Mouse (Mus musculus): ENCODE results near the gene Arhgef2. TPM values are rescaled to one million over a fixed set of nuclear protein-coding genes. Genes with fewer than 3 reads are reported as not detected.

Gene Arhgef2
- total RNA-seq (2023): 100 to 1,000 TPM; 325 to 357 TPM

DNA sequence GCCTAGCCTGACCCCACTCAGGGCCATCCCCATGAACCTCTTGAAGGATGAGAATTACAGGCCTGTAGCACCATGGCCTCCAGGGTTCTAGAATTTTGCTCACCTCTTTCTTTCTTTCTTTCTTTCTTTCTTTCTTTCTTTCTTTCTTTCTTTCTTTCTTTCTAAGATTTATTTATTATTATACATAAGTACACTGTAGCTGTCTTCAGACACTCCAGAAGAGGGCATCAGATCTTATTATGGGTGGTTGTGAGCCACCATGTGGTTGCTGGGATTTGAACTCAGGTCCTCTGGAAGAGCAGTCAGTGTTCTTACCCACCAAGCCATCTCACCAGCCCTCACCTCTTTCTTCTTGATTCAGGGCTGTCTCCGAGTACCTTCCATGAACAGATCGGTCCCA, at the start of gene Arhgef2:
Gene Arhgef2 (plus strand): TSS at position 301 of the 400 bp plus-strand sequence.

DNA sequence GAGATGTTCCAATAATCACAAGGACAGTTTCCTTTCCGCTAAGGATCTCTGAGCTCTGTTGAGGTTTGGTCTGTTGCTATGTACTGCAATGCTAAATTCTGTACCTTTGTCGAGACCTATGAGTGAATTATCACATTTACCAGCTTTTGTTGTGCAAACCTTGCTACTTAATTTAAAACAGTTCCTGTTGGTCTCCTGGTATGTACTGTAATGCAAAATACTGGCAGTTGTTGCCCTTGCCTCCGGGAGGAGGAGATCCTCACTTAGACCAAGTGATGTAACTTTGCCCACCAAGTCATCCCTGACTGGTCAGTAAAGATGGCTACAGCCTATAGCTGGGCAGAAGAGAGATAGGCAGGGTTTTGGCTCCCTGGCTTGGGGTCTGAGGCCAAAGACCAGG, 30.2 kb upstream of the Arhgef2 start, which contains the start of gene Ssr2:
Gene Ssr2 (plus strand): TSS at position 337 of the 400 bp plus-strand sequence.

DNA sequence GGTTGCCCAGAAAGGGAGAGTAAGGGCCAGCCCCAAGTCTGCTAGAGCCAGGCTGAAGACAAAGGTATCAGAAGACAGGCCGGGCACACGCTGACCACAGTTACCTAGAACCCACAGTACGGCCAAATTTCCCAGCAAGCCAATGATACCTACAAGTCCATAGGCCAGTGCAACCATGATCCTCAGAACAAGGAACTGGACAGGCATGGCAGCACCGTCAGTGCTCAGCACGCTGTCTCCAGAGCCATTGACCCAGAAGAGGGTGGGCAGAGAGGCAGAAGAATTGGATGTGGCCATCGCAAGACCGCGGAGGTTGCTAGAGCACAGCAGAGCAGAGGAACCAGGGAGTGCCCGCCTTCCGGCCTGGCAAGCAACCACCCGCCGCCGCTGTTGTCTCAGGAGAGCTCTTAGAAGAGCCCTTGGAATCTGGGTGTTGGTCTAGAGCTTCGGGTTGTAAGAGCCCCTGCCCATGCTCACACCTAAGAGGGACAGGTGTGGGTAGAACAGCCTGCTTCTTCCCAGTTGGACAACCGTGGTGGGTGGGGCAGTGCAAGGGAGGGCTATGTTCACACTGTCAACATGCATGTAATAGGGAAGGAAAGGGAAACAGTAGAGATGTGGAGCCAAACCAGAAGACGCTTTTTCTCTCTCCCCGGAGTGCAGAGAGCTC, 47.2 kb downstream of the Arhgef2 start, which contains the start of gene Rxfp4:
Gene Rxfp4 (minus strand): TSS at position 297 of the 670 bp plus-strand sequence.

DNA sequence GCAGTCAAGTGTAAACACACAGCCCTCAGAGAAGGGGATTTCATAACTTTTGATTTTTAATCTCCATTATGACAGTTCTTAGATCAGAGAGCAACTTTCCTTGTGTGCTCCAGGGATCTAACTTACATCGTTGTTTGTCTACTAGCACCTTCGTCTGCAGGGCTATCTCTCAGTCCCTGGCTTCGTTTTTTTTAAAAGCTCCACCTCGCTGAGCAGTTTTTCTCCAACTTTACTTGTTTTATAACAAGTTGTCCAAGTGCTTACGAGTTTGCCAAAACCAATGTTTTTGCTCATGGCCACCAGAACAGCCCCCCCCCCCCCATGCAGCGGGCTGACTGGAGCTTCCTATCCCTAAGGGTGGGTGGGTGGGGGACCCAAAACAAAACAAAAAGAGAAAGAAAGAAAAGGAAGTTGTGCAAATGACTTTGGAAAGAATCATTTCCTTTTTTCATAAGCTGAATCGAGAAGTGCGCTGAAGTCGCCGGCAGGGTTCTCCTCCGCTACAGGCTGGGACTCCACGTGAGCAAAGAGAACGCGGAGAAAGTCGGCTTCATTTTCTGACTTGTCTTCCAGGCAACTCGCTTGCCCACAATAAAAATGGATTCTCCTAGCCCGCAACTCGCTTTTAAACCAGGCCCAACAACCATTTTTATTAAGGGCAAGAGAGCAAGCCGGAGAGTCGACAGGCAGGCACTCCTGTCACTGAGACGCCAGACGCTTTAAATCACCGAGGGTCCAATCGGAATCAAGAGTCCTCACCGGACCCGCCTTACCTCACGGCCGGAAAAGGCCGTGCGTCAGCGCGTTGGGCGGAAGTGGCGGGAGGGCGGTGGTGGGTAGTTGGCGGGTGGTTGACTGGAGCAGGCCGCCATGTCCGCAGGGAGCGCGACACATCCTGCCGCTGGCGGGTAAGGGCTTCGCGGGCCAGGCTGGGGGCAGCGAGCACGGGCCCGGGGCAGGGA, 79.5 kb downstream of the Arhgef2 start, which contains the start of gene Khdc4:
Gene Khdc4 (plus strand): TSS at position 824 of the 962 bp plus-strand sequence.

Other genes with a start within 250 kb of the Arhgef2 start
- 1 to 10 TPM in 1 of 2 experiments, under 1 TPM in 1; 0.52 to 1.2 TPM for gene Paqr6, start 241.4 kb upstream of the Arhgef2 start, total RNA-seq (2023)
- not detected for gene Bglap3, start 233.2 kb upstream of the Arhgef2 start, total RNA-seq (2023)
- not detected for gene Bglap2, start 227.3 kb upstream of the Arhgef2 start, total RNA-seq (2023)
- not detected for gene Bglap, start 221.5 kb upstream of the Arhgef2 start, total RNA-seq (2023)
- 10 to 100 TPM; 16.0 to 24.7 TPM for gene Pmf1, start 195.6 kb upstream of the Arhgef2 start, total RNA-seq (2023)
- 10 to 100 TPM; 19.8 to 20.4 TPM for gene Slc25a44, start 180.8 kb upstream of the Arhgef2 start, total RNA-seq (2023)
- gene Sema4a, start 144.8 kb upstream of the Arhgef2 start, total RNA-seq (2023): 100 to 1,000 TPM; 178 to 194 TPM
- gene Lmna, start 96.0 kb upstream of the Arhgef2 start, total RNA-seq (2023): 10 to 100 TPM; 34.2 to 38.3 TPM
- under 1 TPM; 0.15 to 0.29 TPM for gene Mex3a, start 73.6 kb upstream of the Arhgef2 start, total RNA-seq (2023)
- gene Rab25, start 57.7 kb upstream of the Arhgef2 start, total RNA-seq (2023): not detected
- gene Lamtor2, start 52.9 kb upstream of the Arhgef2 start, total RNA-seq (2023): 10 to 100 TPM; 87.8 to 98.3 TPM
- gene Ubqln4, start 52.2 kb upstream of the Arhgef2 start, total RNA-seq (2023): 10 to 100 TPM; 28.1 to 31.2 TPM
- gene Ssr2, start 30.1 kb upstream of the Arhgef2 start, total RNA-seq (2023): 100 to 1,000 TPM in 1 of 2 experiments, 10 to 100 TPM in 1; 97.9 to 109 TPM
- gene Rxfp4, start 47.2 kb downstream of the Arhgef2 start, total RNA-seq (2023): under 1 TPM in 1 of 2 experiments, not detected in 1; 0.52 TPM
- gene Khdc4, start 79.8 kb downstream of the Arhgef2 start, total RNA-seq (2023): 10 to 100 TPM; 76.0 to 77.3 TPM
- gene Rit1, start 110.9 kb downstream of the Arhgef2 start, total RNA-seq (2023): 10 to 100 TPM; 51.6 to 56.0 TPM
- 1 to 10 TPM; 2.7 to 2.9 TPM for gene Syt11, start 169.2 kb downstream of the Arhgef2 start, total RNA-seq (2023)
- 10 to 100 TPM; 39.3 to 47.1 TPM for gene Gon4l, start 229.3 kb downstream of the Arhgef2 start, total RNA-seq (2023)

Data from monocyte, adult 59 days (primary cell).